Mouse (Mus musculus): ENCODE results near the gene Vwa5b1.

GRCm38 (mm10) chr4:138653056-138653455, 17.4 kb upstream of the Vwa5b1 start:
- TF ChIP-seq POLR2A (IDR thresholded peaks at IDR 0.05; ENCODE audit: borderline replicate concordance, extremely low read depth, insufficient read depth, insufficient read length, poor library complexity, severe bottlenecking) (no peak), CTCF (IDR thresholded peaks at IDR 0.05; ENCODE audit: borderline replicate concordance, extremely low read depth, insufficient read depth, insufficient read length) (no peak)

Measured in brain, embryonic 14.5 days (tissue).